Mouse (Mus musculus) midbrain, embryonic 16.5 days (tissue): ENCODE data around the gene Hhipl1. TPM values are rescaled to one million over a fixed set of nuclear protein-coding genes. Genes with fewer than 3 reads are reported as not detected.
A peak's percentile ranks its signal among the peaks of the same experiment; 100 is the strongest.

Experiments
- ATAC-seq: fragments of 200-750 bp; cut with Nextera tagmentation; 2 replicates; pipeline ENCODE4 v1.8.0; 2017; ENCODE audit warnings: moderate TSS enrichment
- H3K27ac ChIP-seq: fragments of 300-500 bp; sonication (generic); 2 replicates; pipeline ENCODE4 v1.5.1; 2014; ENCODE audit warnings: mild to moderate bottlenecking, low read length, mixed read lengths
- H3K27me3 ChIP-seq: fragments of 300-500 bp; sonication (generic); 2 replicates; pipeline ENCODE4 v1.6.1; 2014; ENCODE audit warnings: low read depth, low read length, mixed read lengths; ENCODE audit not compliant: control insufficient read depth, insufficient read depth
- H3K36me3 ChIP-seq: fragments of 300-500 bp; sonication (generic); 2 replicates; pipeline ENCODE4 v1.6.1; 2014; ENCODE audit warnings: mild to moderate bottlenecking, low read length, moderate library complexity, mixed read lengths; ENCODE audit not compliant: control insufficient read depth, insufficient read depth
- H3K4me1 ChIP-seq: fragments of 300-500 bp; sonication (generic); 2 replicates; pipeline ENCODE4 v1.6.1; 2014; ENCODE audit warnings: mild to moderate bottlenecking, low read length, mixed read lengths; ENCODE audit not compliant: control insufficient read depth, insufficient read depth
- H3K4me2 ChIP-seq: fragments of 300-500 bp; sonication (generic); 2 replicates; pipeline ENCODE4 v1.6.1; 2014; ENCODE audit warnings: mild to moderate bottlenecking, low read length, mixed read lengths
- H3K4me3 ChIP-seq: fragments of 300-500 bp; sonication (generic); 2 replicates; pipeline ENCODE4 v1.5.1; 2014; ENCODE audit warnings: low read depth, mild to moderate bottlenecking, low read length, moderate library complexity, mixed read lengths
- H3K9ac ChIP-seq: fragments of 300-500 bp; sonication (generic); 2 replicates; pipeline ENCODE4 v1.6.1; 2014; ENCODE audit warnings: low read depth, low read length, mixed read lengths
- H3K9me3 ChIP-seq: fragments of 300-500 bp; sonication (generic); replicated peaks from 2 replicates; pipeline ENCODE4 v1.6.1; 2014; ENCODE audit warnings: mild to moderate bottlenecking, low read length, mixed read lengths; ENCODE audit not compliant: control insufficient read depth, poor library complexity, severe bottlenecking
- WGBS: fragments of 180-500 bp; shearing (Covaris S2); extraction: QIAGEN DNeasy Blood & Tissue Kit; methylation state at CpG from one replicate; pipeline ENCODE4 v1.1.7; 2014; 5-methylcytosine and 5-hydroxymethylcytosine counted together
- polyA plus RNA-seq: library from polyadenylated mRNA; unstranded; fragments of >200 nt; fragmentation: Nextera tagmentation; extraction: Ambion mirVana; gene quantifications from 2 replicates; pipeline ENCODE4 v1.2.1, GENCODE M21; 2015

Hhipl1 gene
- polyA plus RNA-seq, 1 experiment from 2014 or later, result 2.7 TPM

DNA sequence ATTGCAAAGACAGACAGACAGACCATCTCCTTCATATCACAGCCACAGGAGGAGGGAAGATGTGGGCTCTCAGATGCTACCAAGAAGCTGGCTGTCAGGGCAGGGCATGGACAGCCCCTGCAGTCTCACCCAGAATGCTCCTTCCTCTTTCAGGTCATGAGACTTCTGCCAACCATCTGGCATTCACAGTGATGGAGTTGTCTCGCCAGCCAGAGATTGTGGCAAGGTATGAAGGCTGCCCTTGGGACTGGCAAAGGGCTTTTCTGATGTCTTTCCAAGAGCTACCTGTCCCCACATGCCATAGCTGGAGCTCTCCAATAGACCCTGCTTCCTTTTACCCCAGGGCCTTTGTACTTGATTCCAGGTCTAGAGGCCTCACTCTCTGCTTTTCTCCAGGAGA lies 49.2 kb downstream of the Hhipl1 start:
- H3K9me3 ChIP-seq, result no peaks in the 10 kb centered on the region
- no peak overlapping the region for H3K27ac ChIP-seq
- no peaks in the 10 kb centered on the region; the same call in none of the 2 replicates for H3K27me3 ChIP-seq
- H3K4me1 ChIP-seq, result no peaks in the 10 kb centered on the region; the same call in 1 of the 2 replicates
- H3K36me3 ChIP-seq, result no peaks in the 10 kb centered on the region
- H3K4me3 ChIP-seq, result no peak overlapping the region
- ATAC-seq, result no peak
- WGBS, result 93% methylated on average over 1 of the region's 1 CpGs
- H3K9ac ChIP-seq, result no peak overlapping the region
- H3K4me2 ChIP-seq, result no peak overlapping the region

DNA sequence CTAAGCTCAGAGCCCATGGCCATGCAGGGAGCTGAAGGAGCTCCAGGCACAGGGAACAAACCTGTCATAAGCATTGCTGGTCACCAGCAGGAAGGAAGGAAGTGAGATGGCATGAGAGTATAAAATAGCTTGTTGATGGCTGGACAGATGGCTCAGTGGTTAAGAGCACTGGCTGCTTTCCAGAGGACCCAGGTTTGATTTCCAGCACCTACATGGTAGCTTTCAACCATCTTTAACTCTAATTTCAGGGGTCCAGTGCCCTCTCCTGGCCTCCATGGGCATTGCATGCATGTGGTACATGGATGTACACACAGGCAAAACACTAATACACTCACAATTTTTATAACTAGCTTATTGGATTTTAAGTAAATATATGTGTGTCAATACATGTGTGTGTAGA lies 49.9 kb downstream of the Hhipl1 start:
- H3K36me3 ChIP-seq, result no peaks in the 10 kb centered on the region
- H3K27ac ChIP-seq, result no peak overlapping the region
- H3K4me1 ChIP-seq, result no peaks in the 10 kb centered on the region; the same call in 1 of the 2 replicates
- no peak overlapping the region for H3K4me2 ChIP-seq
- H3K9ac ChIP-seq, result no peak overlapping the region
- H3K4me3 ChIP-seq, result no peak overlapping the region
- no peak for ATAC-seq
- H3K9me3 ChIP-seq, result no peaks in the 10 kb centered on the region
- H3K27me3 ChIP-seq, result no peaks in the 10 kb centered on the region; the same call in none of the 2 replicates

DNA sequence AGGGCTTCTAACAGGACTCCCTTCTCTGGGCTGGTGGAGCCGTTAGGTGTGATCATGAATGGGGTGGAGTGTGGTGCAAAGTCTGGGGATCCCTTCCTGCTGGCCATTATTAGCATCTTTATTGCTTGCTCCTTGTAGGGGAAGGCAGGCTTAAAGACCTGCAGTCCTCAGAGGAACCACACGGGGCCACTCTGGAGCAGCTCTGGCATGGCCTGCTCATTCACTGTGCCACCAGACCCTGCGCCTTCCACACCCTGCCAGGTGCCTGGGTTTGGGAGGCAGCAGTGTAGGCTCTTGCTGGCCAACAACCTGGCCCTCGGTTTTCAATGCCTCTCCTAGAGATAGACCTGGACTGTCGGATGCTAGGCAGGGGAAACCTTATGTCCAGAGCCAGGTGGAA lies 57.7 kb downstream of the Hhipl1 start:
- 8% methylated on average over 5 of the region's 5 CpGs for WGBS
- H3K4me3 ChIP-seq, result no peak overlapping the region
- no peaks in the 10 kb centered on the region for H3K27me3 ChIP-seq
- H3K4me1 ChIP-seq, result peaks cover 2% of the 10 kb centered on the region; the same call in 1 of the 2 replicates
- no peaks in the 10 kb centered on the region for H3K36me3 ChIP-seq
- 0 out of 2 replicates have a peak overlapping the region, but pooled peaks have one; percentile 34 for H3K9ac ChIP-seq
- no peak overlapping the region for H3K4me2 ChIP-seq
- no peak overlapping the region for H3K27ac ChIP-seq
- no peaks in the 10 kb centered on the region for H3K9me3 ChIP-seq
- peak; percentile 83 for ATAC-seq

DNA sequence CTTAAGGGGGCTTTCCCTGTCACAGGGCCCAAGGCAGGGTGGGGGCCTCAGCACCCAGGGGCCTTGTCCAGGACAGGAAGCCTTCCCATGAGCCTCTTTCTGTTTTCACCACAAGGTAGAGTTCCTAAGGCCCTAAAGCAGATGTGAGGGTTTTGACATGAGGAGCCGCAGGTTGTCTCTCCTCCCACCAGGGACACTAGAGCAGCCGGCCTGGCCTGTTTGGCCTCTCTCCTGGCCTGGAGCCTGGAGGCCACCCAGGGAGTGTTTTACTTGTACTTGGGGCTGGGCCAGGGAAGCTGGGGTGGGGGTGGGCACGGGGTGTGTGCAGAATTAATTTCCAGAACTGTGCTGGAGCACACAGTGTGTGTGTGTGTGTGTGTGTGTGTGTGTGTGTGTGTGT lies 59.3 kb downstream of the Hhipl1 start:
- peaks cover 2% of the 10 kb centered on the region; the same call in 1 of the 2 replicates for H3K4me1 ChIP-seq
- H3K36me3 ChIP-seq, result no peaks in the 10 kb centered on the region
- no peaks in the 10 kb centered on the region for H3K27me3 ChIP-seq
- whole genome bisulfite sequencing, result 26% methylated on average over 3 of the region's 3 CpGs
- no peaks in the 10 kb centered on the region for H3K9me3 ChIP-seq
- no peak overlapping the region for H3K4me3 ChIP-seq
- H3K4me2 ChIP-seq, result no peak overlapping the region
- no peak overlapping the region for H3K27ac ChIP-seq
- H3K9ac ChIP-seq, result no peak overlapping the region
- no peak for ATAC-seq

DNA sequence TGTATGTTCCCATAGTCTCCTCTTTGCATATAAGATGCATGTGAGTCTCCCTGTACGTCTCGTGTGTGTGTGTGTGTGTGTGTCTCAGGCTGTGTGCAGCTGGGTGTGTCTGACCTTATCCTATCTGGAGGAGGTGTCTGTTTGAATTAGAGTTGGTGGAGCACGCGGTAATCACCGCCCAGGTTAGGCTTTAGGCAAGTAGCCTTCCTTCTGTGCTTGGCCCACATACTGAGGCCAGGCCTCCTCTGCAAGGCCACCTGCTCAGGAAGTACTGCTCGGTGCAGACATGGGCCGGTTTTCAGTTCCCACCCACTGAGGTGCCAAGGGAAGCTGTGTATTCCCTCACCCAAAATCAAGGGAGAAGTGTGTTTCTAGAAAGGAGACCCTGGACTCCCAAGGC lies 59.8 kb downstream of the Hhipl1 start:
- Histone ChIP-seq H3K4me1 (peaks cover 2% of the 10 kb centered on the region; the same call in 1 of the 2 replicates), H3K27ac (no peak overlapping the region), H3K9me3 (no peaks in the 10 kb centered on the region), H3K36me3 (no peaks in the 10 kb centered on the region), H3K4me2 (no peak overlapping the region), H3K4me3 (no peak overlapping the region), H3K27me3 (no peaks in the 10 kb centered on the region), H3K9ac (no peak overlapping the region)
- ATAC-seq, result no peak
- WGBS, result 81% methylated on average over 7 of the region's 7 CpGs

DNA sequence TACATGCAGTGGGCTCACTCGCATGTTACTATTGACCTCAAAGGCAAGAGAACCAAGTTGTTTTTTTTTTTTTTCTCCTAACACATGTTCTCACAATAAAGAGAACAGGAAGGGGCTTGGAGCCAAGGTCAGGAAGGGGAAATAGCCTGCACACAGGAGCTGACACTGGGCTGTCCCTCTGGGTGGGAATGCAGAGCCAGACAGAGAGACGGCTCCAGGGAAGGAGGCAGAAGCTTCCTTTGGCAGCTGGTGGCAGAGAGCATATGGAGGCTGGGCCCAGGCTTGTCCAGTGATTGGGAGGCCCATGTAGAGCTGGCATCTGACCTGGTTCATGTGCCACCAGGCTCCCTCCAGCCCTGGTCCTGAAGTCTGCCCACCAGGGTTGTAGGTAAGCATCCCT lies 61.8 kb downstream of the Hhipl1 start:
- no peak overlapping the region for H3K9ac ChIP-seq
- WGBS, result 88% methylated on average over 2 of the region's 2 CpGs

DNA sequence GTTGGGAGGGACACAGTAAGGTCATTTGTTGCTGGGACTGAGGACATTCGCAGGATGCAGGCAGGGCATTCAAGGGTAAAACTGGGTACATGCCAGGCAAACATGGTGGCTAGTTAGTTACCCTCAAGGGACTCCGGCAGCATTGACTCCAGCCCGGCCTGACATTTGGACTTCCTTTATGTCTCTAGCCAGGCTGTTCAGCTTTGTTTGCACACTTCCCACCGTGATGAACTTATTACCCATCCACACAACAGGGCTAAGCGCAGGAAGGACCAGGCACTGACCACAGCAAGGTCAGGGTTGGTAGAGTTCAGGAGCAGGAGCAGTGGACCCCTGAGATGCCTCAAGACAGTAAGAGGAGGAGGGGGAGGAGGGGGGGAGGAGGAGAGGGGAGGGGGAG lies 62.9 kb downstream of the Hhipl1 start:
- no peaks in the 10 kb centered on the region for H3K36me3 ChIP-seq
- H3K9ac ChIP-seq, result no peak overlapping the region
- H3K27me3 ChIP-seq, result no peaks in the 10 kb centered on the region
- 56% methylated on average over 5 of the region's 5 CpGs for WGBS
- H3K9me3 ChIP-seq, result no peaks in the 10 kb centered on the region
- no peak overlapping the region for H3K4me2 ChIP-seq
- no peak overlapping the region for H3K4me3 ChIP-seq
- H3K4me1 ChIP-seq, result peaks cover under 1% of the 10 kb centered on the region; the same call in 1 of the 2 replicates
- no peak overlapping the region for H3K27ac ChIP-seq
- ATAC-seq, result no peak

More for the DNA sequence above, 61.8 kb downstream of the Hhipl1 start:
- Histone ChIP-seq H3K4me3 (no peak overlapping the region), H3K9me3 (no peaks in the 10 kb centered on the region), H3K36me3 (no peaks in the 10 kb centered on the region), H3K4me1 (peaks cover 2% of the 10 kb centered on the region; the same call in 1 of the 2 replicates), H3K27me3 (no peaks in the 10 kb centered on the region), H3K4me2 (no peak overlapping the region), H3K27ac (no peak overlapping the region)
- no peak for ATAC-seq

DNA sequence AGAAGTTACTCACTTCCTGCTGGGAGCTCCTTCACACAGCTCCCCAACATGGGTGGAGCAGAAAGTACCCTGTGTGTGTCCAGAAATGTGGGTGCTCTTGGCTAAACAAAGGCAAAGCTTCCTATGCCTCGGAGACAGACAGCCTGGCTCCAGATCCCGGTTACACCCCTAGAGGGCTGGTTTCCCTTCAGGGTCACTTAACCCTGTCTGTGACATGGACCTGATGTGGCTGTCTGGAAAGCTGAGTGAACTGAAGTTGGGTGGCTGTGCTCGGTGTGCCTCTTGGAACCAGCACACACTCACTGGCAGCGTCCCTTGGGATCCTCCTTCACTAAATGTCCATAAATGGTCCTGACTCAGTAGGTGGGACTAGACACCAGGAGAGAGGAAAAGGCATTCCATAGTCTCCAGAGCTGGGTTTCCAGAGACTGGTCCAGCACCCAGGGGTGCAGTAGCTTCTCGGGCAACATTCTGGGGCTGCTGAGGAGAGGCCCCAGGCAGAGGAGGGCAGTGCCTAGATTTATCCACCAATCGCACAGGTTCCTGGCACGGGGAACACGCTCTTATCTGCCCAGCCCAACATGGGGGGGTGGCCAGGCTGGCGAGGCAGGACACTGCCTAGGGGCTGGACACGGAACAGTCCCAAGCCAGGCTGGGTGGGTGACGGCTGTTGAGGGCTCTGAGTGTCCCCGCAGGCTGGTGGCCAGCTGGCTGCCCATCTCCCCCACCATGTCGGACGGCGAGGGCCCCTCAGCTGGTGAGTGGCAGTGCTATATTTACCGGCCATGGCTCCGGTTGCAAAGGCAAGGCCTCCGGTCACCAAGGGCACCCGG lies 64.7 kb downstream of the Hhipl1 start, which contains the start of gene Eml1:
Eml1 (plus strand) TSS at position 362 of the 833 bp plus-strand sequence.
- no peak for ATAC-seq
- no peak within 1 kb of the TSS for H3K4me2 ChIP-seq
- no peak within 1 kb of the TSS for H3K4me3 ChIP-seq
- H3K27ac ChIP-seq, result no peak within 1 kb of the TSS
- no peaks in the 10 kb centered on the region for H3K27me3 ChIP-seq
- H3K4me1 ChIP-seq, result no peaks in the 10 kb centered on the region
- WGBS, result 75% methylated on average over 19 of the region's 19 CpGs
- H3K36me3 ChIP-seq, result no peaks in the 10 kb centered on the region
- H3K9me3 ChIP-seq, result no peaks in the 10 kb centered on the region
- H3K9ac ChIP-seq, result no peak within 1 kb of the TSS

DNA sequence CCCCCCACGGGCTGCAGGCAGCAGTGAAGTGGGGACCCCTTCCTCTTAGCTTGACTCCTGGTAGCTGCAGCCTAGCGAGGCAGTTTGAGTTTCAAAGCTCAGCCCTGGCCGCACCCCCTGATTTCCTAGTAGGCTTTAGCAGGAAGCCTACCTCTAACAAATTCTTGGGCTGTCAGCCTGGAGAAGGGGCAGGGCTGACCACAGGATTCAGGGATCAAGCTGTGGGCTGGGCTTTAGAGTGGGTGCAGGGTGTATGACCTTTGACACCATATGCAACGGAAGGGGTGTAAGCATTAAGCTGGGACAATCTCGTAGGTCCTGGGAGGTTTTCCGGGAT lies 65.3 kb downstream of the Hhipl1 start:
- 69% methylated on average over 6 of the region's 6 CpGs for WGBS
- no peak overlapping the region for H3K4me2 ChIP-seq
- no peak overlapping the region for H3K9ac ChIP-seq
- H3K27me3 ChIP-seq, result no peaks in the 10 kb centered on the region
- ATAC-seq, result no peak
- H3K4me3 ChIP-seq, result no peak overlapping the region
- H3K9me3 ChIP-seq, result no peaks in the 10 kb centered on the region
- no peaks in the 10 kb centered on the region for H3K4me1 ChIP-seq
- no peaks in the 10 kb centered on the region for H3K36me3 ChIP-seq
- no peak overlapping the region for H3K27ac ChIP-seq
